Mouse (Mus musculus): ENCODE measurements around the gene Ctsd.

The Ctsd gene

DNA sequence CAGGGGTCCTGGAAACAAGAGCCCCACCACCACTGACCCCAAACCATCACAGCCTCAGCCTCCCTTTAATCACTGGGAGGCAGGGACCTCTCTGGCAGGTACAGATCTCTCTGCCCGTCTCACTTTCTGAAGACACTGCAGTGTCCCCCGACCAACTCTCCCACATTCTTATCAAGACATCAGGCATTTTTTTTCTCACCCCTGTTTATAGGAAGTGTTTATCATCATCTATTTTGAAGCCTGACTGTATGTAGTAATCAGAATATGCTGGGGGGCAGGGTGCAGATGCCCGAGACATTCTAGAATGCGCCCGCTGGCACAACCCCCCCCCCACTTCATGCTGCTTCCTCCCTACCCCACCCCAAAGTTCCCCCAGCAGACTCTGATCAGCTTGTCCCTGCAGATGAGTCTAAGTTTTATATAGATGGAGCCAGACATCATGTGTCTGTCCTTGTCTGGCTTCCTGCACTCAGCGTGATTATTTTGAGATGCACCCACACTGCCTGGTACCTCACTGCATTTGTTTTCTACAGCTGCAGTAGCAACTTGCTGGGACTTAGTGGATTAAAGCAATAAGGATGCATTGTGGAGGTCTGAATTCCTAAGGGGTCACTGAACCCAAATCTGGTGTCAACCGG is 12.4 kb upstream of the Ctsd start:
- DNase-seq (ENCODE audit: low spot score) = no peak

DNA sequence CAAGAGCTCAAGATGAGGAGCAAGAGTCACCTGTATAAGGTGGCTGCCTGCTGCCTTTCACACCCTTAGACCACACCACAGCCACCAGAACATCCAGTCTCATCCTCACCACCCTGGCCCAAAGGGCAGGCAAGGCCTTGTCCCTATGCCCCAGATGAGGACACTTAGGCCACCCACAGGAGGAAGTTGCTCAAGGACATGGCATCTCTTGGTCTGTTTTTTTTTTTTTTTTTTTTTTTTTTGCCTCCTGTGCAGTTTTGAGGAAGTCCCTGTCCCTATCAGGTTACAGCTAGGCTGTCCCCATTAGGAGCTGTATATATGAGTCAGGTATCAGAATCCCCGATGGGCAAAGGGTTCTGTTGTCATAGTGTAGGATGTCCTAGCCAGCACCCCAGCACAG is 11.4 kb upstream of the Ctsd start:
- no peak for DNase-seq (ENCODE audit: low spot score)

- no peak for DNase-seq (ENCODE audit: low spot score)
Observed at GRCm38 (mm10) chr7:142398052-142398451, 10.2 kb upstream of the Ctsd start.

GRCm38 (mm10) chr7:142396611-142397010 is 8.8 kb upstream of the Ctsd start:
- DNase-seq (ENCODE audit: low spot score) = no peak

- no peak for DNase-seq (ENCODE audit: low spot score)
Observed at GRCm38 (mm10) chr7:142395472-142395871, 7.6 kb upstream of the Ctsd start.

DNA sequence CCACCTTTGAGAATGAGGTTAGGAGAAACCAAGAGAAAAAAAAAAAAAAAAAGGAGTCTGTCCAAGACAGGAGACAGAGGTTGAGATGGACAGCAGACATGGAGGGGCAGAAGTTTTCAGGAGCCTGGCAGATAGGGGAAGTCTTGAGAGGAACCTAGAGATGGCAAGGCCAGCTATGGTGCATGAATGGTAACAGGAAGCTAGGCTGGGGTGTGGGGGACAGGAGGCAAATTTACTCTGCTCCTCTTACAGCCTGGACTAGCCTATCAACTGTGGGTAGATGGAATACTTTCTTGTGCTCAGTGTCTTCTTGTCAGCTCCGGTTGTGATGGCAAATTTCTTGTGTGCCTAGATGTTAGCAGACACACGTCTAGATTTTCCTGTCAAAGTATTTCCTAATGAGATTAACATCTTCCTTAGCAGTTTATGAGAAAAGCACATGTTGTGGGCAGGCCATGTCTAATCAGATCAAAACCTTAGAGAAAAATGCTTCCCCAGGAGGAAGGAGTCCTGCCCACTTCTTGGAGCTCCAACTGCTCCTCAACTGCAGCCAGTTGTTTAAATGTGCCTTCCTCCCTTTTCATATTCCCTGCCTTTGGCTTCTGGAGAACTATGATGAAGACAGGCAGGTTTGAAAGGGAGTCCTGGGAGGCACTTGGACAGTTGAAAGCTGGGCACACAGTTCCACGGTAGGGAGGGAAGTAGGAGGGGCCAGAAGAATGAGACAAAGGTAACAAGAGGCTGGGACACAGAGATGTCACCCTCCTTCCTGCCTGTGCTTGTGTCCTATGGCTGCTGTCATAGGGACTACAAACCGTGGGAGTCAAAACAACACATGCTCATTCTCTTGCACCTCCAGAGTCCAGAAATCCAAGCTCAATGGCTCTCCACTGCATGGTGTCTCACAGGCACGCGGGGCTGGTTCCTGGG is 6.7 kb upstream of the Ctsd start:
- DNase-seq (ENCODE audit: low spot score) = no peak

GRCm38 (mm10) chr7:142393191-142393590 is 5.4 kb upstream of the Ctsd start:
- no peak for DNase-seq (ENCODE audit: low spot score)

GRCm38 (mm10) chr7:142391609-142392008 is 3.8 kb upstream of the Ctsd start:
- DNase-seq (ENCODE audit: low spot score) = no peak

- no peak for DNase-seq (ENCODE audit: low spot score)
Observed at GRCm38 (mm10) chr7:142391108-142391507, 3.3 kb upstream of the Ctsd start.

DNA sequence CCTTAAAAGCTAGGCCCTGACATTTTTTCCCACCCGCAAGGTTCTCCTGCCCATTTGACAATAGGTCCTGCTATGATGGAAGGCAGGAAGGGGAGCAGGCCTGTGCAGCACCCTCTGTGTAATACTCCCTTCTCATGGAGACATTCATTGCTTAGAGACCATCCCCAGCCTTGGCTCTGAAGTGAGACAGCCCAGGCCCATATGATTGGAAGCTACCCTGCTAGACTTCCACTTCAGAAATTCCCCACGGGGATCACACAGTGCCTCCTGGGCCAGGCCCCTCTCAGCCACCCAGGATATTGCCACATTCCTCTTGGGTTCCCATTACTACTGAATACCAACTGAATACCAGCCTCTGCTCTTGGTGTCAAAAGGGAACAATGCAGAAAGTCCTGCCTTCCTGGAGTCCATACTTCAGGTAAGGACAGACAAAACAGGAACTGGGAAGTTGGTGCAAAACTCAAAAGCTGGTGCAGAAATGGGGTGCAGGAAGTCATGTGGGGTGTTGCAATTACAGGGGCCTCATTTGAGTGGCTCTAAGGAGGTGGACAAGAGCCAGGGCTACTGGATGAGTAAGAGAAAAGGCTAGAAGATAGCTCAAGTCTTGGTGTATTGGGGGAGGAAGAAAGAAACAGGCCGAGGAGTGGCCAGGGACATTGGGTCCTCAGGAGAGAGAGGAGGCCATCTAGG is 2.3 kb upstream of the Ctsd start:
- DNase-seq (ENCODE audit: low spot score) = no peak

- DNase-seq (ENCODE audit: low spot score) = no peak
Observed at GRCm38 (mm10) chr7:142388740-142389139, 902 bp upstream of the Ctsd start.

DNA sequence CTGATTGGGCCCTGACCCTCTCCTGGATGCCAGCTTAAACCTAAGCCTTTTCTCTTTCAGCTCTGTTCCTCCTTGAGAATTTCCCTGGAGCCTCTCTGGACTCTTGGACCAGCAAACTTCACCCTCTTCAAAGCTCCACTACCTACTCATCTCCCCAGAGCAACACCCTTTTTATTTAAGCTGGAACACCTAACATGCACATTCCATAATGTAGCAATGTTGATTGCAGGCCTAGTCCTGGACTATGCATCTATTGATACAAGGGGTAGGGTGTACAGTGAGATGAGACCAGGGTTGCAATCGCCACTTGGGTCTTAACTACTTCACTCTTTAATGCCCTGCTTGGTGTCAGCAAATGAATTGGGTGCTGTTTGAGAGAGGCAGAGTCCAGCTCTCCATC is 360 bp upstream of the Ctsd start:
- DNase-seq (ENCODE audit: low spot score) = no peak

- no peak for DNase-seq (ENCODE audit: low spot score)
Observed at GRCm38 (mm10) chr7:142386621-142387201, 1.1 kb downstream of the Ctsd start.

DNA sequence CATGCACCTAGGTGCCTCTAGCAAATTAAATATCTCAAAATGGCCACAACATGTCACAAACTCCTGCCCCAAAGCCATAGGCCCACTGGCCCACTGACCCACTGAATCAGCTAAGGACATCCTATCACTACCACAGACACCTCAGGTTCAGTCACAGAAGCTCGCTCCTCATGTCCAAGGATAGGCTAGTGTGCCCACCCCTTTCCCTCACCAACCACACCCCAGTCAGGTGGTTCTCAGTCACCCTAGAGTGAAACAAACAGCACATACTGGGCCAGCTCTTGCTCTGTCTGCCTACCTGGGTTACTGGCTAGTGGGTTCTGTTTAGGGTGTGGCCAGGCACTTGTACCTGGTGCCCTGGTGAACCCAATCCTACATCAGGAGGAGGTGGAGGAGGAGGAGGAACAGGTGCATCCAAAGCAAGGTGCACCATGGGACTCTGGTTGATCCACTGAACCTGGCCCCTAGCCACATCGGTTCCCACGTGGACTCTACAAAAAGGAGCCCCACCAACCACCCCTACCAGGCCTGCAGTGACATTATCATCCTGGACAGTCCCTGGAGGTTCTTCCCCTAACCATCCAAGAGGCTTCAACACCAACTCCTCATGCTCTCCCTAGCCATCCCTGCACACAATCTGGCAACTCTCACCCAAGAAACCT is 2.0 kb downstream of the Ctsd start:
- DNase-seq (ENCODE audit: low spot score) = no peak

GRCm38 (mm10) chr7:142384306-142384705 is 3.5 kb downstream of the Ctsd start:
- no peak for DNase-seq (ENCODE audit: low spot score)

- DNase-seq (ENCODE audit: low spot score) = no peak
Observed at GRCm38 (mm10) chr7:142382567-142382966, 5.3 kb downstream of the Ctsd start, which contains the start of gene Gm49369. TSS of gene Gm49369 (minus strand) at chr7:142382667.

- DNase-seq (ENCODE audit: low spot score) = no peak
Observed at GRCm38 (mm10) chr7:142381175-142381574, 6.7 kb downstream of the Ctsd start.

DNA sequence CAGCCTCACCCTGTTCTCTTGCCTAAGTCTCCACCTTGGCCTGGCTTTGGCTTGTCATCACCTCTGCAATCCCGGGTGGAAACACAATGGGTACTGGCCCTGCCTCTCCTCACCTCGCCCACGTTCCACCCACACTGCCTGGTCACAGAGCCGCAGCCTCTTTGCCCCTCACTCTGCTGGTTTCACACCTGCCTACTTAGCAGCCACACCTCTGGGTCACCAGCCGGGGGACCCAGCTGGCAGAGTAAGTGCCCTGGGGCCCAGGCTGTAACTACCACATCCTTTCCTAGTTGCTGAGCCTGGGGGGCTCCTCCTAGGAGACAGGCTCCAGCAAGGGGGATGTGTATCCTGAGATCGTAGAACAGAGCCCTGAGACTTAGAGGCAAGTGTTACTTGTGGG is 8.7 kb downstream of the Ctsd start:
- no peak for DNase-seq (ENCODE audit: low spot score)

- no peak for DNase-seq (ENCODE audit: low spot score)
Observed at GRCm38 (mm10) chr7:142377233-142377925, 10.5 kb downstream of the Ctsd start.

GRCm38 (mm10) chr7:142376096-142376495 is 11.7 kb downstream of the Ctsd start:
- no peak for DNase-seq (ENCODE audit: low spot score)

DNA sequence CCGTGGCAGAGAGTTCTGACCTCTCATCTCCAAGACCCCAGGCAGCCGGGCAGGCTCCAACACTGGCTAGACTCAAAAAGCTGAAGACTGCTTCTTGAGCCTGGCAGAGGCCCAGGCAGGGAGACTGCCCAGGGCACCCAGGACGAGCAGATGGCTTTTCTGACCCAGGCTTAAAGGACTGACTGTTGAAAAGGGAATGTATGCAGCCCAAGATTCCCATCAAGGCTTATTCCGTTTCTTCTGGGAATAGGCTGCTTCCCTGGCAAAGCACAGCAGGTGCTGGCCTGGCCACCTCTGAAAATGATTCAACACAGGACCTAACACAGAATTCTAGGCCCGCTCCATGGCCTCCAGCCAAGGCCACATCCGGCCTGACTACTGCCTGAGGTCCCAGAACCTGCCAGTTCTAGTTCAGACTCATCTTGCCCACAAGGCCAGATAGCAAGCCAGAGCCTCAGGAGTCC is 12.5 kb downstream of the Ctsd start:
- no peak for DNase-seq (ENCODE audit: low spot score)
